Mouse (Mus musculus): ENCODE data around the gene Ss18l1. TPM values are rescaled to one million over a fixed set of nuclear protein-coding genes. Genes with fewer than 3 reads are reported as not detected.

Gene Ss18l1
- polyA plus RNA-seq, 1 experiment from 2014 or later: 2.6 TPM

DNA sequence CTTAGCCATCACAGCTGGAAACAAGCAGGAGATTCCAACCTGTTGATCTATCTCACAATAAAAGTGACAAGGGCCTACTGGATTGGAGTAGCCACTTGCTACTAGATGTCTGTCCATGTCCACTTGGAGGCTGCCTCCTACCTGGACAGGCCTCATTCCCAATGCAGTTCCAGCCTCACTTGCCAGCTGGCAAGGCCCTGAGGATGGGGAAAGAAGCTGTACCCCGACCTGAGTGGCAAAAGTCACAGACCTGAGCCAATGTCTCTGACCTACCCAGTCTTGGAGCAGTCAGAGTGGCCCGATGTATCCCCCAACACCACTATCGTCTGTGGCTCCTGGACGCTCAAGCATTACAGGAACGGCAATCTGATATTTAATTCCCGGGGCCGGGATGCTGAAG, 28.6 kb upstream of the Ss18l1 start:
- Histone ChIP-seq H3K27me3 (replicated peaks; ENCODE audit: control insufficient read depth, insufficient read depth, low read length) (no peaks in the 10 kb centered on the region), H3K9me3 (ENCODE audit: control insufficient read depth, low read length) (no peaks in the 10 kb centered on the region), H3K36me3 (ENCODE audit: control insufficient read depth, insufficient read depth, low read length) (no peaks in the 10 kb centered on the region), H3K27ac (ENCODE audit: low read depth, low read length) (no peak overlapping the region), H3K4me2 (no peak overlapping the region), H3K4me3 (ENCODE audit: low read depth, low read length) (no peak overlapping the region), H3K9ac (ENCODE audit: low read depth, low read length) (no peak overlapping the region), H3K4me1 (replicated peaks; ENCODE audit: control insufficient read depth, insufficient read depth, low read length) (no peaks in the 10 kb centered on the region)
- no peak for DNase-seq (ENCODE audit: low spot score)
- ATAC-seq (replicated peaks; ENCODE audit: low FRiP score): no peak
- 81% methylated on average over 7 of the region's 7 CpGs for WGBS

DNA sequence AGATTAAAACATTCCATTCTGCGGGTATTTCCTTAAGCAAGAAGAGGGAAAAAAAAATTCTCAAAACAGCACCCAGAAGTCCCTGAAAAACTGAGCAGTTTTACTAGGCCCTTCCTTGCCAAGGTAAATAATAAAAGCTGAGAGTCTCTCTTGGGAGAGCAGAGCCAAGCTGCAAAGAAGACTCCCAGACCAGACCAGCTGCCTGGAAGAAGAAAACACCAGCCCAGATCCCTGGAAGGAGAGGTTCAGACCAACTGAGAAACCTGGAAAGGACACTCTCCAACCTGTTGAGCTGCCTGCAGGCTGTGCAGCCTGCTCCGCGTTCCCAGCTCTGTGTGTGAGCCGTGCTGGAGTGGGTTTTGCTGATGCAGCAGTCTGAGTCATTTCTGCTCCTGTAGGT, 24.7 kb upstream of the Ss18l1 start:
- DNase-seq (ENCODE audit: low spot score) (no peak), ATAC-seq (replicated peaks; ENCODE audit: low FRiP score) (no peak)
- Histone ChIP-seq H3K27ac (ENCODE audit: low read depth, low read length) (no peak overlapping the region), H3K4me3 (ENCODE audit: low read depth, low read length) (no peak overlapping the region), H3K4me2 (no peak overlapping the region), H3K9ac (ENCODE audit: low read depth, low read length) (no peak overlapping the region), H3K27me3 (replicated peaks; ENCODE audit: control insufficient read depth, insufficient read depth, low read length) (peaks cover 8% of the 10 kb centered on the region; the same call in 1 of the 2 replicates), H3K4me1 (replicated peaks; ENCODE audit: control insufficient read depth, insufficient read depth, low read length) (no peaks in the 10 kb centered on the region), H3K36me3 (ENCODE audit: control insufficient read depth, insufficient read depth, low read length) (no peaks in the 10 kb centered on the region), H3K9me3 (ENCODE audit: control insufficient read depth, low read length) (no peaks in the 10 kb centered on the region)
- 69% methylated on average over 4 of the region's 4 CpGs for WGBS

DNA sequence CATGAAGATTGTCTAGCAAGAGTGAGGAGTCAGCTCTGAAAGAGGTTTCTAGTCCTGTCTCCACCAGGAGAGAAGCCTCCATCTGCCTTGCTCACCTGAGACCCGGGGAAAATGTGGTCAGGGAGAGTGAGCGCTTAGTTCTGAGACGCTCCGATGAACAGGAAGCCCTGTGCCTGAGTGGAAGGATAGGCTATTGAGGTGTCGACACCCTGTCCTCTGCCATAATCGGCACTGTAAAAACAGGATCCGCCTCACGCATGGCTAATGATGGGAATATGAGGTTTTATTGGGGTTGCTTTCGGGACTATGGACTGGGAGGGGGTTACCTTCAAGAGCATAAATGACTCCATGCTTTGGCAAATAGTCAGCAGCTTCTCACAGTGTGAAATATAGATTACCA, 23.7 kb upstream of the Ss18l1 start:
- 79% methylated on average over 9 of the region's 9 CpGs for WGBS

DNA sequence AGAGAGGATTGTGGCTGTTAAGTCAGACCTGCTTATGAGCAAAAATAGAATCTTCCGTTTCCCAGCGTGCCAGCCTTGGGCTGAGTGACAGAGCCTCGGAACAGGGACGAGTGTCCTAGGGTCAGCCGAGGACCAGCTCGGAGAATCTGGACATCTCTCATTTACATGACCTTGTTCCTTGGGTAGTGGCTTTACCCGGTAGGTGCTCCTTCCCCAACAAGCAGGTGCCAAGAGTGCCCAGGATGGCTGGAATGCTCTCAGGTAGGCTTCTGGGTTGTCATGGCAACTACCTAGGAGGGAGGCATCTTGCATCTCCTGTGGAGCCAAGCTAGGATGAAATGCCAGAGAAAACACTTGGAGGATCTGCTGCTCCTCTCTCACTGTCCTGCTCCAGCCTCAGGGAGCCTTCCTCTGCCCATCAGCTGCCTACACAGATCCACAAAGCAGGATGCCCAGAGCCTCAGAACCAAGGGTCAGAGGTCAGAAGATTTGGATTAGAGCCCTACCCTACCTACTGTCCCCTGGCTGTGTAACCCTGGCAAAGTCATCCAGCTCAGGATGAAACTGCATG, 22.1 kb upstream of the Ss18l1 start:
- Histone ChIP-seq H3K36me3 (ENCODE audit: control insufficient read depth, insufficient read depth, low read length) (no peaks in the 10 kb centered on the region), H3K9me3 (ENCODE audit: control insufficient read depth, low read length) (no peaks in the 10 kb centered on the region), H3K4me3 (ENCODE audit: low read depth, low read length) (no peak overlapping the region), H3K27me3 (replicated peaks; ENCODE audit: control insufficient read depth, insufficient read depth, low read length) (peaks cover 14% of the 10 kb centered on the region; the same call in 1 of the 2 replicates), H3K4me1 (replicated peaks; ENCODE audit: control insufficient read depth, insufficient read depth, low read length) (no peaks in the 10 kb centered on the region; the same call in 1 of the 2 replicates), H3K4me2 (no peak overlapping the region), H3K27ac (ENCODE audit: low read depth, low read length) (no peak overlapping the region), H3K9ac (ENCODE audit: low read depth, low read length) (no peak overlapping the region)
- DNase-seq (ENCODE audit: low spot score): no peak
- no peak for ATAC-seq (replicated peaks; ENCODE audit: low FRiP score)
- 80% methylated on average over 7 of the region's 7 CpGs for whole genome bisulfite sequencing

More for the DNA sequence above, 23.7 kb upstream of the Ss18l1 start:
- H3K27ac ChIP-seq (ENCODE audit: low read depth, low read length): no peak overlapping the region
- no peak overlapping the region for H3K4me3 ChIP-seq (ENCODE audit: low read depth, low read length)
- no peak overlapping the region for H3K4me2 ChIP-seq
- H3K9me3 ChIP-seq (ENCODE audit: control insufficient read depth, low read length): no peaks in the 10 kb centered on the region
- H3K4me1 ChIP-seq (replicated peaks; ENCODE audit: control insufficient read depth, insufficient read depth, low read length): no peaks in the 10 kb centered on the region
- H3K36me3 ChIP-seq (ENCODE audit: control insufficient read depth, insufficient read depth, low read length): no peaks in the 10 kb centered on the region
- peaks cover 14% of the 10 kb centered on the region; the same call in 1 of the 2 replicates for H3K27me3 ChIP-seq (replicated peaks; ENCODE audit: control insufficient read depth, insufficient read depth, low read length)
- DNase-seq (ENCODE audit: low spot score) (no peak), ATAC-seq (replicated peaks; ENCODE audit: low FRiP score) (no peak)
- H3K9ac ChIP-seq (ENCODE audit: low read depth, low read length): no peak overlapping the region

DNA sequence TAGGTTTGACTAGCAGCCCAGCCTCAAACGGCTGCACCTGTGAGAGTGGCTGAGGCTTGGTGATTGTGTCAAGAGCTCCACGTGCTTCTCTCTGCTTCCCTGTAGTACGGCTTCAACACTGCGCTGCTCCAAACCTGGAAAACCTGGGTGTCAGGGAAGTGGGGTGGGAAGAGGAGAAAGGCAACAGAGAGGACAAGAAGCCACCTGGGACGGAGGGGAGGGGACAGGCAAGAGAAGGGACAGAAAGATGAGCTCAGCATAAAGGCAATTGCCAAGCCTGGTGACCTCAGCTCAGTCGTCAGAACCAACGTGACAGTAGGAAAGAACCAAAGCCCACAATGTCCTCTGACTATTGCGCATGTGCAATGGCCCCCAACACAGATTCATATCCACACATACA, 21.4 kb upstream of the Ss18l1 start:
- ATAC-seq (replicated peaks; ENCODE audit: low FRiP score) (no peak), DNase-seq (ENCODE audit: low spot score) (no peak)
- Histone ChIP-seq H3K4me1 (replicated peaks; ENCODE audit: control insufficient read depth, insufficient read depth, low read length) (peaks cover 4% of the 10 kb centered on the region), H3K9ac (ENCODE audit: low read depth, low read length) (no peak overlapping the region), H3K4me3 (ENCODE audit: low read depth, low read length) (no peak overlapping the region), H3K9me3 (ENCODE audit: control insufficient read depth, low read length) (no peaks in the 10 kb centered on the region), H3K4me2 (no peak overlapping the region), H3K27me3 (replicated peaks; ENCODE audit: control insufficient read depth, insufficient read depth, low read length) (peaks cover 14% of the 10 kb centered on the region; the same call in 1 of the 2 replicates), H3K27ac (ENCODE audit: low read depth, low read length) (no peak overlapping the region), H3K36me3 (ENCODE audit: control insufficient read depth, insufficient read depth, low read length) (no peaks in the 10 kb centered on the region)
- WGBS: 72% methylated on average over 8 of the region's 8 CpGs

DNA sequence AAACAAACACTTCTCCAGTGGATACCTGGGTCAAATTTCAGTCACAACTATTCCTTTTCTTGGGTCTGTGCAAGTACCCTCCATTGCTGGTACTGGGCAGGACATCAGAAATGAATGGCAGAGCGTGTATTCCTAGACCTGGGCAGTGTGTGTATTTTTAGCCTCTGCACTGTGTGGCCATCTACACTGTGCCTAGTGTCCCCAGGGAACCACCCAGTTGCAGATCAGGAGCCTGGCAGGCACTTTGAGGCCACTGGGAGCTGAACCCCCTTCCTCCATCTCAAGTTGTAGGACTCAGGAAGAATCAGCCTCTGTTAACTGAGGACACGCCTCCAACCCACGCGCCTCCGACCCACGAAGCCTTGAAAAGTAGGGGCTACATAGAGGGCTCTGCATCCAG, 19.6 kb upstream of the Ss18l1 start:
- Histone ChIP-seq H3K4me3 (ENCODE audit: low read depth, low read length) (no peak overlapping the region), H3K9me3 (ENCODE audit: control insufficient read depth, low read length) (no peaks in the 10 kb centered on the region), H3K4me1 (replicated peaks; ENCODE audit: control insufficient read depth, insufficient read depth, low read length) (peaks cover 21% of the 10 kb centered on the region), H3K4me2 (no peak overlapping the region), H3K36me3 (ENCODE audit: control insufficient read depth, insufficient read depth, low read length) (peaks cover 1% of the 10 kb centered on the region), H3K27ac (ENCODE audit: low read depth, low read length) (no peak overlapping the region), H3K9ac (ENCODE audit: low read depth, low read length) (no peak overlapping the region), H3K27me3 (replicated peaks; ENCODE audit: control insufficient read depth, insufficient read depth, low read length) (peaks cover 14% of the 10 kb centered on the region; the same call in 1 of the 2 replicates)
- ATAC-seq (replicated peaks; ENCODE audit: low FRiP score) (no peak), DNase-seq (ENCODE audit: low spot score) (no peak)
- WGBS: 60% methylated on average over 6 of the region's 6 CpGs

DNA sequence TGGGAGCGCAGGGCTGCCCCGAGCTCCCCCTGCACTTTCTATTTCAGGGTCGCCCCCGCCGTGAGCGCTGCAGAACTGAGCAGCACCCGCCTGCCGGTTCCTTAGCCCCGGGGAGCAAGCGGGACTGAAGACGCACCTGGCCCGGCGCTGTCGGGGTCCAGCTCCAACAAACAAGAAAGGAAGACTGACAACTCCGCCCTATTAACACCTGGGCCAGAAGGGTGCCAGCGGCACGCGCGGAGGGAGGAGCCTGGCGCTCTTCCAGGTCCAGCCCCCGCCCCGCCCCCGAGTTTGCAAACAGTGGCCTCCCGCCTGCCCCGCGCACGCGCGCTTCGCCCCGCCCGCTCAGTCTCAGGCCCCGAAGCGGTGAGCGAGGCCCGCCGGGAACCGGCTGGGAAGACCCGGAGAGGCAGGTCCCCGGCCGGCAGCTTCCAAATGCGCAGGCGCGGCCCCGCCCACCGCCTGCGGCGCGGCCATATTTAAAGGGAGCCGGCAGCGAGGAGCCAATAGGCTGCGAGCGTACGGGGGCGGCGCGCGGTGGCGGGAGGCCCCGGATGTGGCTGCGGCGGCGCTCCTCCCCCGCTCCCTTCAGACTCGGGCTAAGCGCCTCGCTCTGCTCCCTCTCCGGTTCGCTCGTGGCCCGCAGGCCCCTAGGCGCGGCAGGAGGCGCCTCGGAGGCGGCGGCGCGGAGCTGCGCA, 17.8 kb upstream of the Ss18l1 start, which contains the start of gene Lsm14b:
Gene Lsm14b (plus strand): TSS at position 587 of the 698 bp plus-strand sequence.
- peaks cover 14% of the 10 kb centered on the region; the same call in 1 of the 2 replicates for H3K27me3 ChIP-seq (replicated peaks; ENCODE audit: control insufficient read depth, insufficient read depth, low read length)
- peaks cover 23% of the 10 kb centered on the region for H3K4me1 ChIP-seq (replicated peaks; ENCODE audit: control insufficient read depth, insufficient read depth, low read length)
- H3K36me3 ChIP-seq (ENCODE audit: control insufficient read depth, insufficient read depth, low read length): peaks cover 10% of the 10 kb centered on the region
- peak within 1 kb of the TSS; percentile 86 for H3K4me3 ChIP-seq (ENCODE audit: low read depth, low read length)
- peak within 1 kb of the TSS; percentile 98 for H3K4me2 ChIP-seq
- no peaks in the 10 kb centered on the region for H3K9me3 ChIP-seq (ENCODE audit: control insufficient read depth, low read length)
- peak within 1 kb of the TSS; percentile 93 for H3K27ac ChIP-seq (ENCODE audit: low read depth, low read length)
- peak; percentile 95 for ATAC-seq (replicated peaks; ENCODE audit: low FRiP score)
- 0% methylated on average over 62 of the region's 80 CpGs for WGBS
- peak; percentile 99 for DNase-seq (ENCODE audit: low spot score)
- peak within 1 kb of the TSS; percentile 92 for H3K9ac ChIP-seq (ENCODE audit: low read depth, low read length)

DNA sequence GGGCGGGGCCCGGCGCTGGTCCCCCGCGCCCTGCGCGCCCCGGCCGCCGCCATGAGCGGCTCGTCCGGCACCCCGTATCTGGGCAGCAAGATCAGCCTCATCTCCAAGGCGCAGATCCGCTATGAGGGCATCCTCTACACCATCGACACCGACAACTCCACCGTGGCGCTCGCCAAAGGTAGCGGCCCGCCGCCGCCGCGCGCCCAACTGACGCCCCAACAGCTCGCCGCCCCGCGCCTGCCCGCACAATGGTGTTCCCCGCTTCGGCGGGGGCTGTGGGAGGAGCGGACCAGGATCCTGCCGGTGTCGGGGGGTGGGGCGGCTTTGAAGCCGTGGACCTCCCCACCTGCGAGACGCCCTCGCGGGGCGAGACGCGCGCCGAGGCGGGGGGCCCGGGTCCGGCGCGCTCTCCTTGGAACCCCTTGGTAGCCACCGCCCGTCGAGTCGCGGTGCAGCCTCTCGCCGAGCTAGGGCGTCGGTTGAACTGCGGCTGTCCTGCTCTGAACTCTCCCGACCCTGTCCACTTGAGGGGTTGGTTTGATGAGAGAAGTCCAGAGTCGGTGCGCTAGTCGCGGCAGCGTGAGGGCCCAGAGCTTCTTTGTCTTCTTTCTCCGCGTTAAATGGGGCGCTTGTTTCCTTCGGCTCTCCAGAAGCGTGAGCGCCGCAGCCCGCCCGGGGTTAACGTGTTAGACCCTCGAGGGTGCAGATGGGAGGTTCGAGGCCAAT, 17.0 kb upstream of the Ss18l1 start:
- Histone ChIP-seq H3K4me1 (replicated peaks; ENCODE audit: control insufficient read depth, insufficient read depth, low read length) (peaks cover 23% of the 10 kb centered on the region), H3K4me3 (ENCODE audit: low read depth, low read length) (peak overlapping the region; percentile 86), H3K27me3 (replicated peaks; ENCODE audit: control insufficient read depth, insufficient read depth, low read length) (peaks cover 14% of the 10 kb centered on the region; the same call in 1 of the 2 replicates), H3K27ac (ENCODE audit: low read depth, low read length) (peak overlapping the region; percentile 93), H3K9me3 (ENCODE audit: control insufficient read depth, low read length) (no peaks in the 10 kb centered on the region), H3K36me3 (ENCODE audit: control insufficient read depth, insufficient read depth, low read length) (peaks cover 10% of the 10 kb centered on the region), H3K4me2 (peak overlapping the region; percentile 98), H3K9ac (ENCODE audit: low read depth, low read length) (peak overlapping the region; percentile 92)
- DNase-seq (ENCODE audit: low spot score) (peak; percentile 67), ATAC-seq (replicated peaks; ENCODE audit: low FRiP score) (peak; percentile 55)
- WGBS: under 1% methylated on average over 82 of the region's 84 CpGs

All from liver, embryonic 11.5 days (tissue).